Mouse (Mus musculus): ENCODE measurements around the gene Togaram2. TPM values are rescaled to one million over a fixed set of nuclear protein-coding genes. Genes with fewer than 3 reads are reported as not detected.
A peak's percentile ranks its signal among the peaks of the same experiment; 100 is the strongest.

The Togaram2 gene
- total RNA-seq, 2 experiments from 2014 or later: 2.1 to 4.5 TPM

GRCm38 (mm10) chr17:71687436-71687835, 14.4 kb downstream of the Togaram2 start:
- no peak; the same call in 1 of the 2 replicates for TF ChIP-seq CTCF (IDR thresholded peaks at IDR 0.05)
- Histone ChIP-seq H3K4me3 (no peak overlapping the region), H3K27ac (no peak overlapping the region)
- intact Hi-C loops (cut with DNase I): no loop called here
- DNase-seq: no peak

GRCm38 (mm10) chr17:71689903-71690302, 16.8 kb downstream of the Togaram2 start:
- no peak for TF ChIP-seq CTCF (IDR thresholded peaks at IDR 0.05)
- intact Hi-C loops (cut with DNase I): no loop called here
- Histone ChIP-seq H3K27ac (no peak overlapping the region), H3K4me3 (no peak overlapping the region)
- DNase-seq: no peak

GRCm38 (mm10) chr17:71691361-71691875, 18.4 kb downstream of the Togaram2 start:
- intact Hi-C loops (cut with DNase I): no loop called here
- H3K4me3 ChIP-seq: 0 out of 2 replicates have a peak overlapping the region, but pooled peaks have one; percentile 7
- peak overlapping the region; percentile 63 for H3K27ac ChIP-seq
- peak; percentile 48 for DNase-seq
- TF ChIP-seq CTCF (IDR thresholded peaks at IDR 0.05): no peak

- intact Hi-C loops (cut with DNase I): no loop called here
- no peak for DNase-seq
- no peak for TF ChIP-seq CTCF (IDR thresholded peaks at IDR 0.05)
Measured at GRCm38 (mm10) chr17:71693313-71693712, 20.3 kb downstream of the Togaram2 start.

GRCm38 (mm10) chr17:71693780-71694179, 20.7 kb downstream of the Togaram2 start:
- no peak for DNase-seq
- no peak overlapping the region for H3K4me3 ChIP-seq
- intact Hi-C loops (cut with DNase I): no loop called here
- TF ChIP-seq CTCF (IDR thresholded peaks at IDR 0.05): peak; percentile 51
- no peak overlapping the region; the same call in 1 of the 2 replicates for H3K27ac ChIP-seq

More at GRCm38 (mm10) chr17:71693313-71693712, 20.3 kb downstream of the Togaram2 start:
- no peak overlapping the region for H3K4me3 ChIP-seq
- no peak overlapping the region for H3K27ac ChIP-seq

GRCm38 (mm10) chr17:71695151-71695550, 22.1 kb downstream of the Togaram2 start:
- intact Hi-C loops (cut with DNase I): no loop called here
- no peak overlapping the region for H3K4me3 ChIP-seq
- peak overlapping the region; percentile 91 for H3K27ac ChIP-seq
- no peak for TF ChIP-seq CTCF (IDR thresholded peaks at IDR 0.05)
- no peak for DNase-seq

GRCm38 (mm10) chr17:71695716-71696315, 22.8 kb downstream of the Togaram2 start:
- TF ChIP-seq CTCF (IDR thresholded peaks at IDR 0.05): no peak
- Histone ChIP-seq H3K4me3 (peak overlapping the region; percentile 25), H3K27ac (peak overlapping the region; percentile 91)
- intact Hi-C loops (cut with DNase I): loop anchor here (1.0 to 2.0 kb wide), 2 partner anchors 34 to 87 kb away; no protein-coding TSS in a partner anchor
- DNase-seq: peak; percentile 57

- TF ChIP-seq CTCF (IDR thresholded peaks at IDR 0.05): no peak
- Histone ChIP-seq H3K27ac (peak overlapping the region; percentile 91), H3K4me3 (peak overlapping the region; percentile 25)
- intact Hi-C loops (cut with DNase I): loop anchor here (1.0 to 2.0 kb wide), 2 partner anchors 34 to 86 kb away; no protein-coding TSS in a partner anchor
- DNase-seq: peak; percentile 83
Measured at GRCm38 (mm10) chr17:71696396-71696795, 23.3 kb downstream of the Togaram2 start.

- peak; percentile 83 for DNase-seq
Measured at GRCm38 (mm10) chr17:71697896-71698618, 25.0 kb downstream of the Togaram2 start.

GRCm38 (mm10) chr17:71698619-71698956, 25.5 kb downstream of the Togaram2 start:
- Histone ChIP-seq H3K4me3 (peak overlapping the region; percentile 29; the same call in 1 of the 2 replicates), H3K27ac (peak overlapping the region; percentile 91)
- DNase-seq: no peak
- intact Hi-C loops (cut with DNase I): no loop called here
- TF ChIP-seq CTCF (IDR thresholded peaks at IDR 0.05): no peak

More at GRCm38 (mm10) chr17:71697896-71698618, 25.0 kb downstream of the Togaram2 start:
- peak overlapping the region; percentile 91 for H3K27ac ChIP-seq
- peak overlapping the region; percentile 29; the same call in 1 of the 2 replicates for H3K4me3 ChIP-seq
- intact Hi-C loops (cut with DNase I): loop anchor here (1.0 to 2.0 kb wide), 2 partner anchors 19 to 85 kb away; no protein-coding TSS in a partner anchor
- no peak for TF ChIP-seq CTCF (IDR thresholded peaks at IDR 0.05)

GRCm38 (mm10) chr17:71705113-71705512, 32.1 kb downstream of the Togaram2 start:
- peak; percentile 15 for DNase-seq
- no peak for TF ChIP-seq CTCF (IDR thresholded peaks at IDR 0.05)
- H3K27ac ChIP-seq: peak overlapping the region; percentile 63
- intact Hi-C loops (cut with DNase I): no loop called here
- H3K4me3 ChIP-seq: no peak overlapping the region

GRCm38 (mm10) chr17:71705550-71706480, 32.8 kb downstream of the Togaram2 start:
- peak; percentile 65 for DNase-seq
- TF ChIP-seq CTCF (IDR thresholded peaks at IDR 0.05): no peak
- Histone ChIP-seq H3K4me3 (no peak overlapping the region), H3K27ac (peak overlapping the region; percentile 72)
- intact Hi-C loops (cut with DNase I): no loop called here

All from gastrocnemius, adult 2 months (tissue).